Mouse (Mus musculus): ENCODE results near the gene Gfm1.

DNA sequence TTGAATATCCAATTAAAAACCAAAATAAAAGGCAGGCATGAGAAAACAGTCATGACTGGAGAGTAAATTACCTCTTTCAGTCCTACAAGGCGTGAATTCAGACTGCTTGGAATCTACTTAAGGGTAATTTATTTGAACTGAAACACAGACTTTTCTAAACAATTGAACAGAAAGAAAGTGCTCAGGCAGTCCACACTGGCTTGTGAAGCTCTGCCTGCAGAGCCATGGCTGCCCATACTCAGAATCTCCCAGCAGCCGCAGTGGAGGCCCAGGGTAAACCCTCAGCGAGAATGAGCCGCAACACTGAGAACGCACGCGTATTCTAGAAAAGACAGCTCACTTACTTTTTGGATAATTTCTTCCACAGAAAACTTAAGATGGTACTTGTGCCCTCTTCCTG is 32.1 kb downstream of the Gfm1 start:
- TF ChIP-seq CTCF (IDR thresholded peaks at IDR 0.05; ENCODE audit: extremely low read depth, insufficient read depth, insufficient read length, insufficient replicate concordance) (no peak), POLR2A (IDR thresholded peaks at IDR 0.05; ENCODE audit: low read depth, low read length) (no peak)
